Mouse (Mus musculus) CH12.LX (cell line): ENCODE data around the gene Gas2l1. TPM values are rescaled to one million over a fixed set of nuclear protein-coding genes. Genes with fewer than 3 reads are reported as not detected.

ENCODE experiments used
- DNase-seq: peaks from one replicate; pipeline ENCODE4 v3.0.0-alpha.2; 2013; ENCODE audit errors: extremely low read depth
- H3K27ac ChIP-seq: 2 replicates; pipeline ENCODE4 v1.5.1; 2012; ENCODE audit warnings: low read depth, mild to moderate bottlenecking, control low read depth, moderate library complexity; ENCODE audit not compliant: insufficient read depth
- H3K27me3 ChIP-seq: replicated peaks from 2 replicates; pipeline ENCODE3; 2012; ENCODE audit warnings: inconsistent platforms
- H3K36me3 ChIP-seq, 2 experiments: replicated peaks in 1 of 2; 2 replicates each; pipeline versions ENCODE3 to v1.6.1; 2012; ENCODE audit warnings: inconsistent platforms in 1 of 2, low read length in 1 of 2, mild to moderate bottlenecking in 1 of 2, mixed read lengths in 1 of 2, moderate library complexity in 1 of 2; ENCODE audit not compliant: control insufficient read depth in 1 of 2, insufficient read depth in 1 of 2
- H3K4me1 ChIP-seq, 2 experiments: 2 replicates each; pipeline ENCODE4 v1.6.1; 2012; ENCODE audit warnings: inconsistent platforms in 1 of 2, moderate library complexity in 1 of 2; ENCODE audit not compliant: insufficient read depth in 2 of 2, control insufficient read depth in 1 of 2
- H3K4me2 ChIP-seq: 2 replicates; pipeline ENCODE4 v1.6.1; 2012; ENCODE audit warnings: low read depth, mild to moderate bottlenecking, control low read depth; ENCODE audit not compliant: poor library complexity, insufficient read depth, severe bottlenecking
- H3K4me3 ChIP-seq, 3 experiments: fragments of 150-350 bp in 1 of 3; sonication (generic) in 1 of 3; replicated peaks in 1 of 3; 2 replicates each; pipeline versions ENCODE3 to v1.5.1; 2011 to 2012; ENCODE audit warnings: low read depth in 2 of 3, low read length in 2 of 3, mild to moderate bottlenecking in 2 of 3, moderate library complexity in 2 of 3, control low read depth in 1 of 3, improper control_type of control experiment in 1 of 3, inconsistent platforms in 1 of 3, mixed read lengths in 1 of 3; ENCODE audit not compliant: poor library complexity in 1 of 3
- H3K79me2 ChIP-seq: replicated peaks from 2 replicates; pipeline ENCODE4 v1.6.1; 2012; ENCODE audit warnings: mild to moderate bottlenecking, moderate library complexity; ENCODE audit not compliant: control insufficient read depth, poor library complexity, insufficient read depth, severe bottlenecking; ENCODE audit errors: extremely low read depth
- H3K9ac ChIP-seq: 2 replicates; pipeline ENCODE4 v1.6.1; 2012; ENCODE audit warnings: low read depth, mild to moderate bottlenecking, control low read depth, moderate library complexity; ENCODE audit not compliant: insufficient read depth
- H3K9me3 ChIP-seq: replicated peaks from 2 replicates; pipeline ENCODE3; 2012; ENCODE audit warnings: low read length, inconsistent platforms, mixed read lengths
- BHLHE40 ChIP-seq: IDR thresholded peaks from 2 replicates; pipeline ENCODE4 v1.6.1; 2011; ENCODE audit warnings: mild to moderate bottlenecking, low read depth, low read length, improper control_type of control experiment
- CHD2 ChIP-seq: IDR thresholded peaks from 2 replicates; pipeline ENCODE4 v1.6.1; 2011; ENCODE audit warnings: low read length, improper control_type of control experiment
- CTCF ChIP-seq, 2 experiments: IDR thresholded peaks in 1 of 2; conservative IDR thresholded peaks in 1 of 2; 2 replicates each; pipeline ENCODE4 v1.5.1; 2011 to 2012; ENCODE audit warnings: low read depth in 2 of 2, low read length in 2 of 2, improper control_type of control experiment in 1 of 2, inconsistent platforms in 1 of 2, mild to moderate bottlenecking in 1 of 2, moderate library complexity in 1 of 2
- E2F4 ChIP-seq: IDR thresholded peaks from 2 replicates; pipeline ENCODE4 v1.6.1; 2011; ENCODE audit warnings: low read depth, low read length, improper control_type of control experiment; ENCODE audit not compliant: insufficient replicate concordance
- ELF1 ChIP-seq: IDR thresholded peaks from 2 replicates; pipeline ENCODE4 v1.6.1; 2014; ENCODE audit warnings: low read depth, mild to moderate bottlenecking, inconsistent platforms, low read length, improper control_type of control experiment
- EP300 ChIP-seq: IDR thresholded peaks from 2 replicates; pipeline ENCODE4 v1.6.1; 2011; ENCODE audit warnings: low read length, improper control_type of control experiment
- ETS1 ChIP-seq: conservative IDR thresholded peaks from 2 replicates; pipeline ENCODE4 v1.6.1; 2012; ENCODE audit warnings: low read depth, mild to moderate bottlenecking, inconsistent platforms, low read length, improper control_type of control experiment, moderate library complexity
- GABPA ChIP-seq: IDR thresholded peaks from 2 replicates; pipeline ENCODE4 v1.6.1; 2012; ENCODE audit warnings: low read depth, low read length, improper control_type of control experiment, inconsistent platforms; ENCODE audit not compliant: insufficient replicate concordance
- IRF4 ChIP-seq: IDR thresholded peaks from 2 replicates; pipeline ENCODE4 v1.6.1; 2014; ENCODE audit warnings: low read depth, mild to moderate bottlenecking, inconsistent platforms, low read length, improper control_type of control experiment
- JUND ChIP-seq: conservative IDR thresholded peaks from 2 replicates; pipeline ENCODE4 v1.6.1; 2011; ENCODE audit warnings: low read depth, low read length, improper control_type of control experiment
- KAT2A ChIP-seq: IDR thresholded peaks from 2 replicates; pipeline ENCODE4 v1.6.1; 2012; ENCODE audit warnings: low read length, improper control_type of control experiment, inconsistent platforms; ENCODE audit not compliant: insufficient replicate concordance
- MAFK ChIP-seq: IDR thresholded peaks from 2 replicates; pipeline ENCODE4 v1.6.1; 2011; ENCODE audit warnings: low read length, improper control_type of control experiment; ENCODE audit not compliant: insufficient replicate concordance
- MEF2A ChIP-seq: IDR thresholded peaks from 2 replicates; pipeline ENCODE4 v1.6.1; 2014; ENCODE audit warnings: low read depth, mild to moderate bottlenecking, inconsistent platforms, low read length, improper control_type of control experiment, borderline replicate concordance
- MXI1 ChIP-seq: IDR thresholded peaks from 2 replicates; pipeline ENCODE4 v1.6.1; 2011; ENCODE audit warnings: mild to moderate bottlenecking, low read depth, low read length, improper control_type of control experiment
- MYC ChIP-seq: IDR thresholded peaks from 2 replicates; pipeline ENCODE4 v1.6.1; 2011; ENCODE audit warnings: low read depth, mild to moderate bottlenecking, improper control_type of control experiment, low read length
- NRF1 ChIP-seq: IDR thresholded peaks from 2 replicates; pipeline ENCODE4 v1.6.1; 2014; ENCODE audit warnings: low read depth, mild to moderate bottlenecking, inconsistent platforms, low read length, improper control_type of control experiment, moderate library complexity
- PAX5 ChIP-seq: IDR thresholded peaks from 2 replicates; pipeline ENCODE4 v1.6.1; 2012; ENCODE audit warnings: low read length, inconsistent platforms, mixed read lengths
- POLR2A ChIP-seq: IDR thresholded peaks from 2 replicates; pipeline ENCODE4 v1.6.1; 2011; ENCODE audit warnings: low read depth, mild to moderate bottlenecking, improper control_type of control experiment, low read length
- RCOR1 ChIP-seq: conservative IDR thresholded peaks from 2 replicates; pipeline ENCODE4 v1.6.1; 2012; ENCODE audit warnings: low read depth, mild to moderate bottlenecking, inconsistent platforms, low read length, improper control_type of control experiment
- TCF12 ChIP-seq: IDR thresholded peaks from 2 replicates; pipeline ENCODE4 v1.6.1; 2014; ENCODE audit warnings: low read depth, mild to moderate bottlenecking, inconsistent platforms, low read length, improper control_type of control experiment
- UBTF ChIP-seq: IDR thresholded peaks from 2 replicates; pipeline ENCODE4 v1.6.1; 2012; ENCODE audit warnings: low read depth, mild to moderate bottlenecking, inconsistent platforms, low read length, improper control_type of control experiment, moderate library complexity
- USF2 ChIP-seq: conservative IDR thresholded peaks from 2 replicates; pipeline ENCODE4 v1.6.1; 2011; ENCODE audit warnings: low read depth, low read length, improper control_type of control experiment
- ZC3H11A ChIP-seq: IDR thresholded peaks from 2 replicates; pipeline ENCODE4 v1.6.1; 2012; ENCODE audit warnings: low read depth, mild to moderate bottlenecking, inconsistent platforms, low read length, improper control_type of control experiment
- dilution Hi-C: fragments of 300-500 bp; cut with MboI; formaldehyde crosslinking; loops from 2 replicates; pipeline ENCODE4 v1.14.3; 2020; ENCODE audit warnings: low sequenced_read_pairs; ENCODE audit not compliant: extremely low pct_unique_long_range_greater_than_20kb, extremely low pct_ligation_motif_present
- in situ Hi-C: fragments of 300-500 bp; cut with MboI; formaldehyde crosslinking; loops from 3 replicates; pipeline ENCODE4 v1.14.3; 2019; ENCODE audit warnings: low sequenced_read_pairs, low pct_ligation_motif_present, low pct_unique_long_range_greater_than_20kb, mixed read lengths
- polyA plus RNA-seq: library from polyadenylated mRNA; unstranded; fragments of >175 nt; gene quantifications from 2 replicates; pipeline ENCODE4 v1.2.1, GENCODE M21; 2012; ENCODE audit warnings: low read depth; ENCODE audit not compliant: insufficient read length
- total RNA-seq, 2 experiments: library from RNA; depleted of rRNA; stranded (reverse); fragments of 300-350 nt in 1 of 2; fragments of >200 nt in 1 of 2; gene quantifications; 2 replicates each; pipeline ENCODE4 v1.2.3; 2012 to 2014

Gene Gas2l1
- total and polyA plus RNA-seq, 3 experiments: 3.3 to 12.5 (median 8.8) TPM

- dilution Hi-C loops: no loop called here
Measured at GRCm38 (mm10) chr11:5075760-5076159, 10.6 kb upstream of the Gas2l1 start.

DNA sequence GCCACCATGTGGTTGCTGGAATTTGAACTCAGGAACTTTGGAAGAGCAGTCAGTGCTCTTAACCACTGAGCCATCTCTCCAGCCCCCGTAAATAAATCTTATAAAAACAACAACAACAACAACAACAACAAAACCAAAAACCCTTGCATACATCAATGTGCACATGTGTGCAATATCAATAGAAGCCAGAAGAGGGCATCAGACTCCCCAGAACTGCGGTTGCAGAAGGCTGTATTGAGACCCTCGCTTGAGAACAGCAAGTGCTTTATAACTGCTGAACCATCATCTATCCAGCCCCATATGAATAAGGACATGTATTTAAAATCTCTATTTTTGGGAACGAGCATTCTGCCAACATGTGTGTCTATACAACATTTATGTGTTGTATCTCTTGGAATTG is 9.8 kb upstream of the Gas2l1 start:
- H3K79me2 ChIP-seq: peaks cover 23% of the 10 kb centered on the region
- peaks cover 76 to 84% of the 10 kb centered on the region in 2 experiments for H3K36me3 ChIP-seq
- H3K27ac ChIP-seq: no peak overlapping the region
- H3K4me2 ChIP-seq: no peak overlapping the region
- no peak overlapping the region for H3K4me3 ChIP-seq
- H3K9ac ChIP-seq: no peak overlapping the region
- DNase-seq: peak; percentile 54
- no peaks in the 10 kb centered on the region for H3K9me3 ChIP-seq
- in situ Hi-C loops: no loop called here
- dilution Hi-C loops: no loop called here
- H3K27me3 ChIP-seq: no peaks in the 10 kb centered on the region
- TF ChIP-seq CTCF (conservative IDR thresholded peaks at IDR 0.05 in 1 of 2, IDR thresholded peaks at IDR 0.05 in 1 of 2; ENCODE audit: low read depth in 2 of 2, low read length in 2 of 2): peak; percentile 53 to 62
- TF ChIP-seq JUND: no peak
- H3K4me1 ChIP-seq: no peaks in the 10 kb centered on the region

More at GRCm38 (mm10) chr11:5075760-5076159, 10.6 kb upstream of the Gas2l1 start:
- Histone ChIP-seq H3K4me2 (no peak overlapping the region), H3K9ac (no peak overlapping the region), H3K36me3 (peaks cover 76 to 84% of the 10 kb centered on the region in 2 experiments), H3K4me1 (no peaks in the 10 kb centered on the region), H3K9me3 (no peaks in the 10 kb centered on the region), H3K27ac (no peak overlapping the region), H3K4me3 (no peak overlapping the region), H3K27me3 (no peaks in the 10 kb centered on the region), H3K79me2 (peaks cover 31% of the 10 kb centered on the region)
- TF ChIP-seq POLR2A (0 out of 2 replicates have a peak, but pooled peaks have one; percentile 8), UBTF (no peak), USF2 (no peak), EP300 (no peak), ZC3H11A (no peak), TCF12 (no peak), MXI1 (no peak), CHD2 (no peak), NRF1 (no peak)
- in situ Hi-C loops: no loop called here
- no peak for DNase-seq

GRCm38 (mm10) chr11:5068126-5068971 is 3.2 kb upstream of the Gas2l1 start:
- Histone ChIP-seq H3K9ac (no peak overlapping the region), H3K79me2 (no peaks in the 10 kb centered on the region; the same call in 1 of the 2 replicates), H3K27ac (no peak overlapping the region), H3K4me1 (peaks cover 3 to 12% of the 10 kb centered on the region in 2 experiments; a peak in 2 of 4 replicates), H3K36me3 (peaks cover 43 to 53% of the 10 kb centered on the region in 2 experiments), H3K27me3 (peaks cover 12% of the 10 kb centered on the region), H3K4me3 (no peak overlapping the region), H3K4me2 (no peak overlapping the region), H3K9me3 (no peaks in the 10 kb centered on the region)
- DNase-seq: no peak
- in situ Hi-C loops (loop anchor here (5.0 kb wide), 1 partner anchor 51 kb away; no protein-coding TSS in a partner anchor), dilution Hi-C loops (no loop called here)
- TF ChIP-seq POLR2A (peak; percentile 15; the same call in 1 of the 2 replicates), PAX5 (no peak), EP300 (no peak), ELF1 (no peak), MEF2A (no peak), IRF4 (no peak), ZC3H11A (no peak), E2F4 (no peak), ETS1 (no peak), MYC (no peak), BHLHE40 (no peak), RCOR1 (no peak), MAFK (no peak), CTCF (conservative IDR thresholded peaks at IDR 0.05 in 1 of 2, IDR thresholded peaks at IDR 0.05 in 1 of 2; ENCODE audit: low read depth in 2 of 2, low read length in 2 of 2) (no peak), JUND (no peak), GABPA (no peak), KAT2A (no peak), USF2 (no peak)
